Mouse (Mus musculus) adrenal gland (tissue): ENCODE data around the gene Pdx1.

Experiments
- intact Hi-C: fragments of 180-260 bp; cut with DNase I; formaldehyde crosslinking; loops from one replicate; pipeline ENCODE4 v1.15.1; 2025

The Pdx1 gene

GRCm38 (mm10) chr5:147276701-147277546, 7.2 kb downstream of the Pdx1 start:
- intact Hi-C loops, result no loop called here

GRCm38 (mm10) chr5:147277547-147277925, 7.8 kb downstream of the Pdx1 start:
- intact Hi-C loops, result no loop called here

- intact Hi-C loops, result no loop called here
Observed at GRCm38 (mm10) chr5:147284365-147284764, 14.6 kb downstream of the Pdx1 start.

GRCm38 (mm10) chr5:147291764-147292505, 22.2 kb downstream of the Pdx1 start:
- intact Hi-C loops, result no loop called here

GRCm38 (mm10) chr5:147292506-147293120, 22.9 kb downstream of the Pdx1 start:
- intact Hi-C loops, result no loop called here

GRCm38 (mm10) chr5:147293127-147293910, 23.6 kb downstream of the Pdx1 start:
- intact Hi-C loops, result no loop called here

- intact Hi-C loops, result no loop called here
Observed at GRCm38 (mm10) chr5:147294121-147294520, 24.4 kb downstream of the Pdx1 start.

GRCm38 (mm10) chr5:147297249-147297648, 27.5 kb downstream of the Pdx1 start:
- intact Hi-C loops, result no loop called here

- intact Hi-C loops, result no loop called here
Observed at GRCm38 (mm10) chr5:147299255-147300000, 29.7 kb downstream of the Pdx1 start.

GRCm38 (mm10) chr5:147300001-147300363, 30.2 kb downstream of the Pdx1 start:
- intact Hi-C loops, result no loop called here

GRCm38 (mm10) chr5:147300917-147301780, 31.4 kb downstream of the Pdx1 start:
- intact Hi-C loops, result no loop called here

GRCm38 (mm10) chr5:147301781-147302070, 32.0 kb downstream of the Pdx1 start:
- intact Hi-C loops, result no loop called here

GRCm38 (mm10) chr5:147302141-147302540, 32.4 kb downstream of the Pdx1 start:
- intact Hi-C loops, result no loop called here

GRCm38 (mm10) chr5:147302746-147303400, 33.1 kb downstream of the Pdx1 start:
- intact Hi-C loops, result no loop called here

GRCm38 (mm10) chr5:147304276-147305155, 34.8 kb downstream of the Pdx1 start:
- intact Hi-C loops, result no loop called here

GRCm38 (mm10) chr5:147305166-147305565, 35.4 kb downstream of the Pdx1 start:
- intact Hi-C loops, result no loop called here

- intact Hi-C loops, result no loop called here
Observed at GRCm38 (mm10) chr5:147305856-147306637, 36.3 kb downstream of the Pdx1 start.
